Mouse (Mus musculus) kidney, adult 8-10 months (tissue): ENCODE measurements around the gene Ptprs.

Source experiments
- DNase-seq, 2 experiments: peaks; one replicate each; pipeline ENCODE4 v3.0.0; 2022

Ptprs gene

GRCm38 (mm10) chr17:56420022-56420421 is 56.3 kb downstream of the Ptprs start:
- no peak for DNase-seq

GRCm38 (mm10) chr17:56418304-56418703 is 58.0 kb downstream of the Ptprs start:
- DNase-seq = no peak

GRCm38 (mm10) chr17:56414785-56415184 is 61.5 kb downstream of the Ptprs start:
- no peak for DNase-seq

GRCm38 (mm10) chr17:56413113-56413512 is 63.2 kb downstream of the Ptprs start:
- no peak for DNase-seq

- no peak for DNase-seq
These were observed 64.8 kb downstream of the Ptprs start for GRCm38 (mm10) chr17:56411437-56411836.

- no peak for DNase-seq
These were observed 66.5 kb downstream of the Ptprs start for GRCm38 (mm10) chr17:56409759-56410158.

GRCm38 (mm10) chr17:56408965-56409625 is 67.2 kb downstream of the Ptprs start:
- no peak for DNase-seq

- no peak for DNase-seq
These were observed 68.9 kb downstream of the Ptprs start for GRCm38 (mm10) chr17:56407379-56407778.

- no peak for DNase-seq
These were observed 69.4 kb downstream of the Ptprs start for GRCm38 (mm10) chr17:56406878-56407277.

GRCm38 (mm10) chr17:56405856-56406840 is 70.1 kb downstream of the Ptprs start:
- no peak for DNase-seq

- no peak for DNase-seq
These were observed 70.9 kb downstream of the Ptprs start for GRCm38 (mm10) chr17:56405341-56405740.

GRCm38 (mm10) chr17:56401051-56401521 is 75.2 kb downstream of the Ptprs start:
- DNase-seq = peak in 1 of 2 experiments; percentile 33

GRCm38 (mm10) chr17:56400221-56400620 is 76.1 kb downstream of the Ptprs start:
- no peak for DNase-seq

GRCm38 (mm10) chr17:56396051-56396450 is 80.2 kb downstream of the Ptprs start:
- no peak for DNase-seq

GRCm38 (mm10) chr17:56393889-56394288 is 82.4 kb downstream of the Ptprs start:
- no peak for DNase-seq

GRCm38 (mm10) chr17:56393238-56393637 is 83.0 kb downstream of the Ptprs start:
- DNase-seq = no peak

GRCm38 (mm10) chr17:56387612-56388011 is 88.7 kb downstream of the Ptprs start:
- DNase-seq = no peak

GRCm38 (mm10) chr17:56384903-56385302 is 91.4 kb downstream of the Ptprs start:
- peak; percentile 19 to 36 for DNase-seq

GRCm38 (mm10) chr17:56382997-56383396 is 93.3 kb downstream of the Ptprs start:
- no peak for DNase-seq

GRCm38 (mm10) chr17:56381183-56381582 is 95.1 kb downstream of the Ptprs start:
- DNase-seq = peak; percentile 46 to 57

- no peak for DNase-seq
These were observed 96.0 kb downstream of the Ptprs start for GRCm38 (mm10) chr17:56380286-56380685.

GRCm38 (mm10) chr17:56379281-56379834 is 96.9 kb downstream of the Ptprs start:
- peak in 1 of 2 experiments; percentile 13 for DNase-seq

GRCm38 (mm10) chr17:56374851-56375250 is 101.4 kb downstream of the Ptprs start:
- DNase-seq = no peak
